Mouse (Mus musculus): Measurements from ENCODE around the gene Klf9.

Klf9 gene

GRCm38 (mm10) chr19:23140689-23141317 lies at the start of gene Klf9:
Gene Klf9 (plus strand): TSS chr19:23141226.
- no peak for DNase-seq (ENCODE audit: low read depth, low spot score)

GRCm38 (mm10) chr19:23091586-23091985 lies 49.4 kb upstream of the Klf9 start:
- DNase-seq (ENCODE audit: low read depth, low spot score): no peak

GRCm38 (mm10) chr19:23093548-23093947 lies 47.5 kb upstream of the Klf9 start:
- no peak for DNase-seq (ENCODE audit: low read depth, low spot score)

GRCm38 (mm10) chr19:23094906-23095305 lies 46.1 kb upstream of the Klf9 start:
- no peak for DNase-seq (ENCODE audit: low read depth, low spot score)

GRCm38 (mm10) chr19:23106859-23107258 lies 34.2 kb upstream of the Klf9 start:
- DNase-seq (ENCODE audit: low read depth, low spot score): no peak

- DNase-seq (ENCODE audit: low read depth, low spot score): no peak
Measured at GRCm38 (mm10) chr19:23107335-23107734, 33.7 kb upstream of the Klf9 start.

- DNase-seq (ENCODE audit: low read depth, low spot score): no peak
Measured at GRCm38 (mm10) chr19:23121875-23122274, 19.2 kb upstream of the Klf9 start.

- DNase-seq (ENCODE audit: low read depth, low spot score): no peak
Measured at GRCm38 (mm10) chr19:23124023-23124550, 16.9 kb upstream of the Klf9 start.

GRCm38 (mm10) chr19:23125227-23126150 lies 15.5 kb upstream of the Klf9 start:
- DNase-seq (ENCODE audit: low read depth, low spot score): no peak

- no peak for DNase-seq (ENCODE audit: low read depth, low spot score)
Measured at GRCm38 (mm10) chr19:23129908-23130307, 11.1 kb upstream of the Klf9 start.

GRCm38 (mm10) chr19:23132106-23132635 lies 8.9 kb upstream of the Klf9 start:
- DNase-seq (ENCODE audit: low read depth, low spot score): no peak

GRCm38 (mm10) chr19:23132720-23133426 lies 8.2 kb upstream of the Klf9 start:
- DNase-seq (ENCODE audit: low read depth, low spot score): no peak

- DNase-seq (ENCODE audit: low read depth, low spot score): no peak
Measured at GRCm38 (mm10) chr19:23133427-23134094, 7.5 kb upstream of the Klf9 start.

- no peak for DNase-seq (ENCODE audit: low read depth, low spot score)
Measured at GRCm38 (mm10) chr19:23134095-23134440, 7.0 kb upstream of the Klf9 start.

- no peak for DNase-seq (ENCODE audit: low read depth, low spot score)
Measured at GRCm38 (mm10) chr19:23134441-23135301, 6.4 kb upstream of the Klf9 start.

GRCm38 (mm10) chr19:23135349-23136201 lies 5.5 kb upstream of the Klf9 start:
- DNase-seq (ENCODE audit: low read depth, low spot score): no peak

- no peak for DNase-seq (ENCODE audit: low read depth, low spot score)
Measured at GRCm38 (mm10) chr19:23136202-23136850, 4.7 kb upstream of the Klf9 start.

- DNase-seq (ENCODE audit: low read depth, low spot score): no peak
Measured at GRCm38 (mm10) chr19:23137295-23137694, 3.7 kb upstream of the Klf9 start.
